Mouse (Mus musculus) intestine, postnatal 0 days (tissue): ENCODE measurements around the gene Ercc6. TPM values are rescaled to one million over a fixed set of nuclear protein-coding genes. Genes with fewer than 3 reads are reported as not detected.

ENCODE experiments used
- ATAC-seq: fragments of 200-750 bp; cut with Nextera tagmentation; 2 replicates; pipeline ENCODE4 v1.8.0; 2017; ENCODE audit warnings: mild to moderate bottlenecking, moderate TSS enrichment, moderate library complexity
- H3K27ac ChIP-seq: fragments of 300-500 bp; sonication (generic); 2 replicates; pipeline ENCODE4 v1.5.1; 2014; ENCODE audit warnings: mild to moderate bottlenecking, low read depth, low read length, moderate library complexity
- H3K27me3 ChIP-seq: fragments of 300-500 bp; sonication (generic); replicated peaks from 2 replicates; pipeline ENCODE4 v1.6.1; 2014; ENCODE audit warnings: low read length, mixed read lengths; ENCODE audit not compliant: control insufficient read depth, insufficient read depth
- H3K36me3 ChIP-seq: fragments of 300-500 bp; sonication (generic); 2 replicates; pipeline ENCODE4 v1.6.1; 2014; ENCODE audit warnings: mild to moderate bottlenecking, moderate library complexity; ENCODE audit not compliant: control insufficient read depth, insufficient read depth
- H3K4me1 ChIP-seq: fragments of 300-500 bp; sonication (generic); replicated peaks from 2 replicates; pipeline ENCODE4 v1.6.1; 2014; ENCODE audit warnings: antibody characterized with exemption, low read length, mixed read lengths; ENCODE audit not compliant: control insufficient read depth, insufficient read depth
- H3K4me2 ChIP-seq: fragments of 300-500 bp; sonication (generic); replicated peaks from 2 replicates; pipeline ENCODE4 v1.6.1; 2014; ENCODE audit warnings: low read depth, mild to moderate bottlenecking, moderate library complexity
- H3K4me3 ChIP-seq: fragments of 300-500 bp; sonication (generic); 2 replicates; pipeline ENCODE4 v1.5.1; 2014; ENCODE audit warnings: low read depth, low read length
- H3K9ac ChIP-seq: fragments of 300-500 bp; sonication (generic); 2 replicates; pipeline ENCODE4 v1.6.1; 2014; ENCODE audit warnings: mild to moderate bottlenecking, low read depth, low read length
- H3K9me3 ChIP-seq: fragments of 300-500 bp; sonication (generic); 2 replicates; pipeline ENCODE4 v1.6.1; 2016; ENCODE audit warnings: mixed run types; ENCODE audit not compliant: control insufficient read depth
- CTCF ChIP-seq: sonication (generic); IDR thresholded peaks from 2 replicates; pipeline ENCODE4 v1.5.1; 2016; ENCODE audit warnings: low read depth, mild to moderate bottlenecking, control low read depth, antibody characterized with exemption, moderate library complexity
- WGBS: fragments of 180-500 bp; shearing (Covaris S2); extraction: QIAGEN DNeasy Blood & Tissue Kit; methylation state at CpG from one replicate; pipeline ENCODE4 v1.1.7; 2014; 5-methylcytosine and 5-hydroxymethylcytosine counted together
- polyA plus RNA-seq: library from polyadenylated mRNA; unstranded; fragments of >200 nt; fragmentation: Nextera tagmentation; extraction: Ambion mirVana; gene quantifications from 2 replicates; pipeline ENCODE4 v1.2.1, GENCODE M21; 2015

Ercc6 gene
- polyA plus RNA-seq, 1 experiment from 2014 or later: 7.7 TPM

DNA sequence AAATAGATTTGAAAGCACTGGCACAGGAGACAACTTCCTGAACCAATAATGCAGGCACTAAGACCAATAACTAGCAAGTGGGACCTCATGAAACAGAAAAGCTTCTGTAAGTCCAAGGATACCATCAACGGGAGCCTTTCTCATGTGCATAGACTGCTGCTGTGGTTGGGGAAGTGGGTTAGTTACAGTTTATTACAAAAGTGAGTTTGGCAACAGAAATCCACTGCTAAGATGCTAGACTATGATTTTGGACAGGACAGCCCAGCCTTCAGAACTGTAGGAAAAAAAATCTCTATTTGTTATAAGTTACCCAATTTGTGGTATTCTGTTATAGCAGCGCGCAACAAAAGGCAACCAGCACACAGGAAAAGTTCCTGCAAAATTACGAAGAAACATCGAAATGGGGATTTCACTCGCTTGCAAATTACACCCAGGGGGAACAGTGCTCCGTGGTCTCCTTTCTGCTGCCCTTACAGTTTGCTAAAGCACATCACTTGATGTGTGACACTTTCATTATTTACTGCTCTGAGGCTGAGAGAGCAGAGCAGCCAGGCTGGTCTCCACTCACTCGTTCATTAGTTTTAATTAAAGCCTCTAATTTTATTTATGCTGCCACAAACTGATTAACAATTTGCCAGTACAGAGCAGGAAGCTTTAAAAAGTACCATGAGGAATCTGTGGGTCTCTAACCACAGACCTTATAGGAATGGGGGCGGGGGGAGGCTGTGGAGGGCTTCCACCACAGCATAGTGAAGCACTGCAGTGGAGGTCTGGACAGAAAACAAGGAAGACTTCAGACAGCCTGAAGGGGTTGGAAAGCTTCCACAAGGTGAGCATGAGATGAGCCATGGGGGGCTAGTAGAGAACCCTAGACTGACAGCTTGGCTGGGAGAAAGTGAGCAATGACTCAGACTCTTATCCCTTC lies 10.3 kb upstream of the Ercc6 start:
- Histone ChIP-seq H3K4me3 (no peak overlapping the region), H3K36me3 (no peaks in the 10 kb centered on the region), H3K27ac (no peak overlapping the region), H3K9ac (no peak overlapping the region), H3K4me1 (no peaks in the 10 kb centered on the region), H3K4me2 (no peak overlapping the region), H3K27me3 (no peaks in the 10 kb centered on the region), H3K9me3 (no peaks in the 10 kb centered on the region)
- TF ChIP-seq CTCF: no peak
- 75% methylated on average over 9 of the region's 9 CpGs for WGBS
- ATAC-seq: no peak

DNA sequence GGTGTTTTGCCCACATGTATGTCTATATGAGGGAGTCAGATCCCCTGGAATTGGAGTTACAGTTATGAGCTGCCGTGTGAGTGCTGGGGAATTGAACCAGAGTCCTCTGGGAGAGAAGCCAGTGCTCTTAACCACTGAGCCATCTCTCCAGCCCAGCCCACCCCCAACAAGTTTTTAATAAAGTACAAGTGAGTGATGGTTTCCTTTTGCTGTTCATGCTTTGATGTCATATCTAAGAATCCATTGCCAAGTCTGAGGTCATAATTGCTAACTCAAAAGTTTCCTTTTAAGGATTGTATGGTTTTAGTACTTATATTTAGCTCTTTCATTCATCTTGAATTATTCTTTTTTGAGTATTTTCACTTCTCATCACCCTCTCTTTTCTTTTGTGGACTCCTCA lies 9.4 kb upstream of the Ercc6 start:
- H3K27ac ChIP-seq: no peak overlapping the region
- 80% methylated on average over 1 of the region's 1 CpGs for WGBS
- no peaks in the 10 kb centered on the region for H3K9me3 ChIP-seq
- no peaks in the 10 kb centered on the region for H3K4me1 ChIP-seq
- ATAC-seq: no peak
- no peak overlapping the region for H3K4me3 ChIP-seq
- H3K4me2 ChIP-seq: no peak overlapping the region
- H3K27me3 ChIP-seq: no peaks in the 10 kb centered on the region
- no peak overlapping the region for H3K9ac ChIP-seq
- H3K36me3 ChIP-seq: no peaks in the 10 kb centered on the region
- TF ChIP-seq CTCF: no peak

DNA sequence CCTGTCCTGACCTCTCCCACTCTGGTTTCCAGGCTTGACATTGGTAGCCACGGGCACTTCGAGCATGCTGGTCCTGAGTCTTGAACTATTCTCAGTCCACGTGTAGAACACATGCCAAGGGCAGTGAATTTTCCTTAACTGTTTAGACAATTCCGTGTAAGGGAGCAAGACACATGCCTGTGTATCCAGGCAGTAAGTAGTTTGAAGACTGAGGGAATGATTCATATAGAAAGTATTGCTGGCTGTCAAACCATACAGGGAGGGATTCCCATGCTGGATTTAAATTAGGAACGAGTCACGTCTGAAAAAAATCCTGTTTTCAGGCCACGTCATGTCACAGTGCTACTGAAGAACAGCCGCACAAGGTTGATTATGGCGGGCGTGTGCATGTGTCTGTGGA lies 7.0 kb upstream of the Ercc6 start:
- Histone ChIP-seq H3K27me3 (no peaks in the 10 kb centered on the region), H3K9ac (no peak overlapping the region), H3K27ac (no peak overlapping the region), H3K4me1 (no peaks in the 10 kb centered on the region), H3K4me2 (no peak overlapping the region), H3K9me3 (no peaks in the 10 kb centered on the region), H3K4me3 (no peak overlapping the region), H3K36me3 (no peaks in the 10 kb centered on the region)
- ATAC-seq: no peak
- WGBS: 88% methylated on average over 10 of the region's 10 CpGs
- no peak for TF ChIP-seq CTCF

DNA sequence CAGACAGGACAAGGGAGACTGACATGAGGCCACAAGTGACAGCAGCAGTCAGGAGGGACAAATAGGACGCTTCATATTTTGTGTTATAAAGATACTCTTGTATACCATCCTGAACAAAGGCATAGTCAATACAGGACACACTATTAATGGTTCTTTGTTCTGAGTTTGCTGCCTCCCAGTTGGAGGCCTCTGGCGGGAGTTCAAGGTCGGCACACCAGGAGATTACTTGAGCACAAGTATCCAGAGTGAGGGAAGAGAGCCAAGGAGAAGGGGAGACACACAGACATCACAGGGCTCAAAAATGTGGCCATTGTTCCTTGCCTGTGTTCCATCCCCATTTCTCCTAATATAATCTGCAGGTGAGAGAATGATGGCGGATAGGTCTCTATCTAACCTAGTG lies 6.1 kb upstream of the Ercc6 start:
- Histone ChIP-seq H3K36me3 (no peaks in the 10 kb centered on the region), H3K27ac (no peak overlapping the region), H3K4me1 (no peaks in the 10 kb centered on the region), H3K9me3 (no peaks in the 10 kb centered on the region), H3K4me3 (no peak overlapping the region), H3K4me2 (no peak overlapping the region), H3K9ac (no peak overlapping the region), H3K27me3 (no peaks in the 10 kb centered on the region)
- WGBS: 70% methylated on average over 4 of the region's 4 CpGs
- ATAC-seq: no peak
- no peak for TF ChIP-seq CTCF

DNA sequence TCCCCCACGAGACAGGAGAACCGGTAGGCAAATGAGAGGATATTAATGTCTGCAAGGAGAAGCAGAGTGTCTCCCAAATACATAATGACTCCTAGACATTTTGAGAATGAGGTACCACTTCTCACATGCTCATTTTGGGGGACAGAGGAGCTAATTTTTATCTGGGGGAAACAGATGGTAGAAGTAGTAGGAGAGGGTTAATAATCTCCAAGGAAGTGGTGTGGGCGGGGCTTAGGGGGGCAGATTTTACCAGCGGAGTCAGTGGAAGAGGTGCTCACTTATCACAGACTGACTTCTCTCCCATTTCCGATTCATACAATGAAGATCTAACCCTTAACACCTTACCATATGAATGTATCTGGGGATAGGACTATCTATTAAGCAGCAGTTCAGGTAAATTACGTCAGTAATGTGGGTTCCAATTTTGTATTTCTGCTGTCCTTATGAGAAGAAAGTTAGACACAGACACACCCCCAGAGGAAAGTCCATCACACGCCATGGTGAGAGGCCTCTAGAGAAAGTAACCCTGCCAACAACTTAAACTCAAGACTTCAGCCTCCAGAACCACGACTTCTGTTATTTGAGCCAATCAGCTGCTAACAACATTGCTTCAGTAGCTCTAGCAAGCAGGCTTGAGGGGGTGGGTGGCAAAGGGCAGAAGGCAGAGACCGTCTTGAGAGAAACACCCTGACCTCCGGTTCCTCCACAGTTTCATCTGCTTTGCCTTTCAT lies 5.1 kb upstream of the Ercc6 start:
- Histone ChIP-seq H3K27me3 (no peaks in the 10 kb centered on the region), H3K36me3 (no peaks in the 10 kb centered on the region), H3K4me2 (no peak overlapping the region; the same call in 1 of the 2 replicates), H3K27ac (no peak overlapping the region), H3K9ac (no peak overlapping the region), H3K9me3 (no peaks in the 10 kb centered on the region), H3K4me3 (no peak overlapping the region), H3K4me1 (peaks cover 4% of the 10 kb centered on the region; the same call in 1 of the 2 replicates)
- ATAC-seq: no peak
- WGBS: 34% methylated on average over 10 of the region's 10 CpGs
- no peak for TF ChIP-seq CTCF

DNA sequence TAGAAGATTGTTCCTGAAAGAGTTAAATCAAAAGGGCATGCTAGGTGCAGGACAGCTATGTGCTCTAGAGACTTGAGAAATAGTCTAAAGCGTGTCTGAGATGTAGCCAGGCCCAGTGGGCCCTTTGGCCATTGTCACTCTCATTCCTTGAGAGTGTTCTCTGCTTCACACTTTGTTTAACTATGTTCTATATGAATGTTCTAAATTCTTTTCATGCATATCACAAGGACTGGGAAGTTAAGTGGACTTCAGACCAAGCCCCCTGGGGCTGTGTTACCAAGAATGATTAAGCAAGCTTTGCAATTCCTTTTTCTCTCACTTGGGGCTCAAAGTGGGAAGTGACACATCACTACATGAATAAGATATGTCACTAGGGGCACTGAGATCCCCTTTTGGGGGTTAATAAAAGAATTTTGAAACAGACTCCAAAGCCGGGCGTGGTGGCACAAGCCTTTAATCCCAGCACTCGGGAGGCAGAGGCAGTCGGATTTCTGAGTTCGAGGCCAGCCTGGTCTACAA lies 3.8 kb upstream of the Ercc6 start:
- no peak for TF ChIP-seq CTCF
- Histone ChIP-seq H3K27ac (no peak overlapping the region), H3K4me1 (peaks cover 4% of the 10 kb centered on the region; the same call in 1 of the 2 replicates), H3K4me3 (no peak overlapping the region), H3K9me3 (no peaks in the 10 kb centered on the region), H3K27me3 (no peaks in the 10 kb centered on the region), H3K36me3 (no peaks in the 10 kb centered on the region), H3K9ac (no peak overlapping the region), H3K4me2 (no peak overlapping the region)
- WGBS: 83% methylated on average over 6 of the region's 6 CpGs
- no peak for ATAC-seq
